Mouse (Mus musculus) CH12.LX (cell line): Measurements from ENCODE around the gene Rptor. TPM values are rescaled to one million over a fixed set of nuclear protein-coding genes. Genes with fewer than 3 reads are reported as not detected.

Experiments
- DNase-seq: peaks from one replicate; pipeline ENCODE4 v3.0.0-alpha.2; 2013; ENCODE audit errors: extremely low read depth
- H3K27ac ChIP-seq: 2 replicates; pipeline ENCODE4 v1.5.1; 2012; ENCODE audit warnings: low read depth, mild to moderate bottlenecking, control low read depth, moderate library complexity; ENCODE audit not compliant: insufficient read depth
- H3K27me3 ChIP-seq: replicated peaks from 2 replicates; pipeline ENCODE3; 2012; ENCODE audit warnings: inconsistent platforms
- H3K36me3 ChIP-seq, 2 experiments: replicated peaks in 1 of 2; 2 replicates each; pipeline versions ENCODE3 to v1.6.1; 2012; ENCODE audit warnings: inconsistent platforms in 1 of 2, low read length in 1 of 2, mild to moderate bottlenecking in 1 of 2, mixed read lengths in 1 of 2, moderate library complexity in 1 of 2; ENCODE audit not compliant: control insufficient read depth in 1 of 2, insufficient read depth in 1 of 2
- H3K4me1 ChIP-seq, 2 experiments: 2 replicates each; pipeline ENCODE4 v1.6.1; 2012; ENCODE audit warnings: inconsistent platforms in 1 of 2, moderate library complexity in 1 of 2; ENCODE audit not compliant: insufficient read depth in 2 of 2, control insufficient read depth in 1 of 2
- H3K4me2 ChIP-seq: 2 replicates; pipeline ENCODE4 v1.6.1; 2012; ENCODE audit warnings: low read depth, mild to moderate bottlenecking, control low read depth; ENCODE audit not compliant: poor library complexity, insufficient read depth, severe bottlenecking
- H3K4me3 ChIP-seq, 3 experiments: fragments of 150-350 bp in 1 of 3; sonication (generic) in 1 of 3; replicated peaks in 1 of 3; 2 replicates each; pipeline versions ENCODE3 to v1.5.1; 2011 to 2012; ENCODE audit warnings: low read depth in 2 of 3, low read length in 2 of 3, mild to moderate bottlenecking in 2 of 3, moderate library complexity in 2 of 3, control low read depth in 1 of 3, improper control_type of control experiment in 1 of 3, inconsistent platforms in 1 of 3, mixed read lengths in 1 of 3; ENCODE audit not compliant: poor library complexity in 1 of 3
- H3K79me2 ChIP-seq: replicated peaks from 2 replicates; pipeline ENCODE4 v1.6.1; 2012; ENCODE audit warnings: mild to moderate bottlenecking, moderate library complexity; ENCODE audit not compliant: control insufficient read depth, poor library complexity, insufficient read depth, severe bottlenecking; ENCODE audit errors: extremely low read depth
- H3K9ac ChIP-seq: 2 replicates; pipeline ENCODE4 v1.6.1; 2012; ENCODE audit warnings: low read depth, mild to moderate bottlenecking, control low read depth, moderate library complexity; ENCODE audit not compliant: insufficient read depth
- H3K9me3 ChIP-seq: replicated peaks from 2 replicates; pipeline ENCODE3; 2012; ENCODE audit warnings: low read length, inconsistent platforms, mixed read lengths
- BHLHE40 ChIP-seq: IDR thresholded peaks from 2 replicates; pipeline ENCODE4 v1.6.1; 2011; ENCODE audit warnings: mild to moderate bottlenecking, low read depth, low read length, improper control_type of control experiment
- CHD2 ChIP-seq: IDR thresholded peaks from 2 replicates; pipeline ENCODE4 v1.6.1; 2011; ENCODE audit warnings: low read length, improper control_type of control experiment
- CTCF ChIP-seq, 2 experiments: IDR thresholded peaks in 1 of 2; conservative IDR thresholded peaks in 1 of 2; 2 replicates each; pipeline ENCODE4 v1.5.1; 2011 to 2012; ENCODE audit warnings: low read depth in 2 of 2, low read length in 2 of 2, improper control_type of control experiment in 1 of 2, inconsistent platforms in 1 of 2, mild to moderate bottlenecking in 1 of 2, moderate library complexity in 1 of 2
- ELF1 ChIP-seq: IDR thresholded peaks from 2 replicates; pipeline ENCODE4 v1.6.1; 2014; ENCODE audit warnings: low read depth, mild to moderate bottlenecking, inconsistent platforms, low read length, improper control_type of control experiment
- GABPA ChIP-seq: IDR thresholded peaks from 2 replicates; pipeline ENCODE4 v1.6.1; 2012; ENCODE audit warnings: low read depth, low read length, improper control_type of control experiment, inconsistent platforms; ENCODE audit not compliant: insufficient replicate concordance
- IRF4 ChIP-seq: IDR thresholded peaks from 2 replicates; pipeline ENCODE4 v1.6.1; 2014; ENCODE audit warnings: low read depth, mild to moderate bottlenecking, inconsistent platforms, low read length, improper control_type of control experiment
- JUN ChIP-seq: IDR thresholded peaks from 2 replicates; pipeline ENCODE4 v1.6.1; 2011; ENCODE audit warnings: low read depth, mild to moderate bottlenecking, low read length, improper control_type of control experiment, moderate library complexity; ENCODE audit not compliant: insufficient read depth
- KAT2A ChIP-seq: IDR thresholded peaks from 2 replicates; pipeline ENCODE4 v1.6.1; 2012; ENCODE audit warnings: low read length, improper control_type of control experiment, inconsistent platforms; ENCODE audit not compliant: insufficient replicate concordance
- MAX ChIP-seq: IDR thresholded peaks from 2 replicates; pipeline ENCODE4 v1.6.1; 2011; ENCODE audit warnings: low read length, improper control_type of control experiment
- MXI1 ChIP-seq: IDR thresholded peaks from 2 replicates; pipeline ENCODE4 v1.6.1; 2011; ENCODE audit warnings: mild to moderate bottlenecking, low read depth, low read length, improper control_type of control experiment
- MYC ChIP-seq: IDR thresholded peaks from 2 replicates; pipeline ENCODE4 v1.6.1; 2011; ENCODE audit warnings: low read depth, mild to moderate bottlenecking, improper control_type of control experiment, low read length
- NRF1 ChIP-seq: IDR thresholded peaks from 2 replicates; pipeline ENCODE4 v1.6.1; 2014; ENCODE audit warnings: low read depth, mild to moderate bottlenecking, inconsistent platforms, low read length, improper control_type of control experiment, moderate library complexity
- PAX5 ChIP-seq: IDR thresholded peaks from 2 replicates; pipeline ENCODE4 v1.6.1; 2012; ENCODE audit warnings: low read length, inconsistent platforms, mixed read lengths
- POLR2AphosphoS2 ChIP-seq: IDR thresholded peaks from 2 replicates; pipeline ENCODE4 v1.6.1; 2011; ENCODE audit warnings: low read depth, low read length, improper control_type of control experiment
- RAD21 ChIP-seq: IDR thresholded peaks from 2 replicates; pipeline ENCODE4 v1.6.1; 2011; ENCODE audit warnings: low read depth, mild to moderate bottlenecking, low read length, improper control_type of control experiment, moderate library complexity
- SMC3 ChIP-seq: IDR thresholded peaks from 2 replicates; pipeline ENCODE4 v1.6.1; 2011; ENCODE audit warnings: low read depth, low read length, improper control_type of control experiment
- TBP ChIP-seq: conservative IDR thresholded peaks from 2 replicates; pipeline ENCODE4 v1.6.1; 2011; ENCODE audit warnings: low read depth, low read length, improper control_type of control experiment
- TCF12 ChIP-seq: IDR thresholded peaks from 2 replicates; pipeline ENCODE4 v1.6.1; 2014; ENCODE audit warnings: low read depth, mild to moderate bottlenecking, inconsistent platforms, low read length, improper control_type of control experiment
- UBTF ChIP-seq: IDR thresholded peaks from 2 replicates; pipeline ENCODE4 v1.6.1; 2012; ENCODE audit warnings: low read depth, mild to moderate bottlenecking, inconsistent platforms, low read length, improper control_type of control experiment, moderate library complexity
- USF1 ChIP-seq: IDR thresholded peaks from 2 replicates; pipeline ENCODE4 v1.6.1; 2014; ENCODE audit warnings: low read depth, mild to moderate bottlenecking, inconsistent platforms, low read length, improper control_type of control experiment
- USF2 ChIP-seq: conservative IDR thresholded peaks from 2 replicates; pipeline ENCODE4 v1.6.1; 2011; ENCODE audit warnings: low read depth, low read length, improper control_type of control experiment
- ZC3H11A ChIP-seq: IDR thresholded peaks from 2 replicates; pipeline ENCODE4 v1.6.1; 2012; ENCODE audit warnings: low read depth, mild to moderate bottlenecking, inconsistent platforms, low read length, improper control_type of control experiment
- dilution Hi-C: fragments of 300-500 bp; cut with MboI; formaldehyde crosslinking; loops from 2 replicates; pipeline ENCODE4 v1.14.3; 2020; ENCODE audit warnings: low sequenced_read_pairs; ENCODE audit not compliant: extremely low pct_unique_long_range_greater_than_20kb, extremely low pct_ligation_motif_present
- in situ Hi-C: fragments of 300-500 bp; cut with MboI; formaldehyde crosslinking; loops from 3 replicates; pipeline ENCODE4 v1.14.3; 2019; ENCODE audit warnings: low sequenced_read_pairs, low pct_ligation_motif_present, low pct_unique_long_range_greater_than_20kb, mixed read lengths
- polyA plus RNA-seq: library from polyadenylated mRNA; unstranded; fragments of >175 nt; gene quantifications from 2 replicates; pipeline ENCODE4 v1.2.1, GENCODE M21; 2012; ENCODE audit warnings: low read depth; ENCODE audit not compliant: insufficient read length
- total RNA-seq, 2 experiments: library from RNA; depleted of rRNA; stranded (reverse); fragments of 300-350 nt in 1 of 2; fragments of >200 nt in 1 of 2; gene quantifications; 2 replicates each; pipeline ENCODE4 v1.2.3; 2012 to 2014

Gene Rptor
- total and polyA plus RNA-seq, 3 experiments = 10.3 to 33.1 (median 26.7) TPM

DNA sequence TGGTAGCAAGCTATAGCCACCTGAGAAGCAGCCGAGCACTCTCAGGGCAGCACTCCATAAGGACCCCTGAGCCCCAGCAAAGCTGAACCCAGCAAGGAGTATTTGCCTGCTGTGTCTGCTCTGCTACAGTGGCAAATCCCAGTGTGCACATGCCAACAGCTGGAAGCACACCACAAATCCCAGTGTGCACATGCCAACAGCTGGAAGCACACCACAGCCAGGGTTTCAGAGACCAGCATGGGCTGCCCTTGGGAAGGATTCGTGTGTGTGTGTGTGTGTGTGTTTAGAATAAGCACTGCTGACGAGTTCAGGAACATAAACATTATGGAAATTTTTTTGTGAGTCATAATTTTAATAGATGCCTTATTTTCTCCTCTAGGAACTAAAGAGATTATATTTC, 265.4 kb downstream of the Rptor start:
- no peak overlapping the region for H3K4me3 ChIP-seq
- peaks cover 9 to 39% of the 10 kb centered on the region in 2 experiments for H3K4me1 ChIP-seq
- no peak overlapping the region for H3K4me2 ChIP-seq
- H3K79me2 ChIP-seq = no peaks in the 10 kb centered on the region
- H3K27ac ChIP-seq = no peak overlapping the region
- in situ Hi-C loops = no loop called here
- DNase-seq = no peak
- H3K9ac ChIP-seq = no peak overlapping the region
- H3K9me3 ChIP-seq = no peaks in the 10 kb centered on the region
- TF ChIP-seq TCF12 = no peak
- TF ChIP-seq GABPA = no peak
- TF ChIP-seq RAD21 = no peak
- TF ChIP-seq ELF1 = no peak
- no peak for TF ChIP-seq SMC3
- no peaks in the 10 kb centered on the region for H3K27me3 ChIP-seq
- peaks cover 46 to 86% of the 10 kb centered on the region in 2 experiments for H3K36me3 ChIP-seq
- dilution Hi-C loops = no loop called here

DNA sequence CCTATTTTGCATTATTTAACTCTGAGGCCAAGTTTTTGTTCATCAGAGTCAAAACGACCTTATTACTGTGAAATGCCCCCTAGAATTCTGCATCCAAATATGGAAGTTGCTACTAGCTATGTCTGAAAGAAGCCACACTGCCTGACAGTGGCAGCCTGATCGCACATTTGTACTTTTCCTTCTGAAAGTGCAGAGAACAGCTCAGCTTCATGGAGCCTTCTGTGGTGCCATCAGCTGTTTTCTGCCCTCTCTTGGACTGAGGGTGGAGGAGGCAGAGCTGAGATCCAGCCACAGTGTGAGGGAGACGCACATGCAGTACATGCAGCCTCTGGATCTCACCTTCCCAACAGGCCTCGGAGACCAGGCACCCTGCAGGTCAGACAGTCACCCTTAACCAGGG, 265.9 kb downstream of the Rptor start:
- H3K27ac ChIP-seq = no peak overlapping the region
- peaks cover 9 to 35% of the 10 kb centered on the region in 2 experiments for H3K4me1 ChIP-seq
- H3K9ac ChIP-seq = no peak overlapping the region
- H3K27me3 ChIP-seq = no peaks in the 10 kb centered on the region
- H3K79me2 ChIP-seq = no peaks in the 10 kb centered on the region
- no peak overlapping the region for H3K4me3 ChIP-seq
- peaks cover 50 to 90% of the 10 kb centered on the region in 2 experiments for H3K36me3 ChIP-seq
- in situ Hi-C loops (no loop called here), dilution Hi-C loops (no loop called here)
- TF ChIP-seq TCF12 (no peak), TBP (no peak), JUN (no peak), USF2 (no peak), MAX (no peak), CHD2 (no peak)
- no peak overlapping the region for H3K4me2 ChIP-seq
- no peaks in the 10 kb centered on the region for H3K9me3 ChIP-seq
- no peak for DNase-seq

DNA sequence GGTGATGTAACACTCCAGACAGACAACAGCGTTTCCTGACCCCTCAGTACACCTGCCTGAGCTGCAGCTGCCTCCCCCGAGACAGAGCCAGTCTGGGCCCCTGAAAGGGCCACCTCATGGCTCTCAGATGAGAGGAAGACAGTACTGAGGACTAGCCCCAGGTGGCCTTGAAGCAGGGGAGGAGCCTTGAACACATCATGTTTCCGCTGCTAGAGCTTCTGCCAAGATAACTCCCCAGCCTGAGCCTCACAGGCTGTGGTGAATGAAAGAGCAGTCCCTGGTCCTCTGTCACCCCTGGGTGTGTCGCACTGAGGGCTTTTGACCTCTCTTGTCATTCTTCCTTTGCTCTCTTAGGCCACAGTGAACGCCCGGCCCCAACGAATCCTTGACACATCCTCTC, 268.4 kb downstream of the Rptor start:
- peaks cover 3 to 21% of the 10 kb centered on the region in 2 experiments; a peak in 2 of 4 replicates for H3K4me1 ChIP-seq
- TF ChIP-seq MYC (no peak), CTCF (conservative IDR thresholded peaks at IDR 0.05 in 1 of 2, IDR thresholded peaks at IDR 0.05 in 1 of 2; ENCODE audit: low read depth in 2 of 2, low read length in 2 of 2) (no peak), MXI1 (no peak), BHLHE40 (no peak), MAX (no peak), IRF4 (no peak), UBTF (no peak), KAT2A (no peak), ZC3H11A (no peak), NRF1 (no peak), PAX5 (no peak), POLR2AphosphoS2 (no peak), USF1 (no peak), CHD2 (no peak)
- peak; percentile 55 for DNase-seq
- H3K79me2 ChIP-seq = no peaks in the 10 kb centered on the region
- H3K9me3 ChIP-seq = no peaks in the 10 kb centered on the region
- no peak overlapping the region for H3K4me2 ChIP-seq
- no peaks in the 10 kb centered on the region for H3K27me3 ChIP-seq
- dilution Hi-C loops (no loop called here), in situ Hi-C loops (no loop called here)
- H3K9ac ChIP-seq = no peak overlapping the region
- no peak overlapping the region for H3K4me3 ChIP-seq
- peaks cover 71 to 96% of the 10 kb centered on the region in 2 experiments for H3K36me3 ChIP-seq
- H3K27ac ChIP-seq = no peak overlapping the region
